Mouse (Mus musculus) CD4-positive, CD25-positive, alpha-beta regulatory T cell, adult 4 months (primary cell): ENCODE measurements around the gene Fcgr2b. TPM values are rescaled to one million over a fixed set of nuclear protein-coding genes. Genes with fewer than 3 reads are reported as not detected.
"Not testable (repeated sequence)": the region's sequence is repeated elsewhere in the genome, so short reads cannot be mapped to it uniquely, and the experiment has no call there.

ENCODE experiments used
- ATAC-seq: one replicate; pipeline ENCODE4 v1.8.0; 2017
- polyA plus RNA-seq, 2 experiments: library from polyadenylated mRNA; unstranded; fragments of 100-300 nt; shearing (Covaris generic); gene quantifications; one replicate each; pipeline ENCODE4 v1.2.1; 2017

Gene Fcgr2b
- polyA plus RNA-seq: 1 to 10 TPM in 1 of 2 experiments, not detected in 1; 1.1 TPM

DNA sequence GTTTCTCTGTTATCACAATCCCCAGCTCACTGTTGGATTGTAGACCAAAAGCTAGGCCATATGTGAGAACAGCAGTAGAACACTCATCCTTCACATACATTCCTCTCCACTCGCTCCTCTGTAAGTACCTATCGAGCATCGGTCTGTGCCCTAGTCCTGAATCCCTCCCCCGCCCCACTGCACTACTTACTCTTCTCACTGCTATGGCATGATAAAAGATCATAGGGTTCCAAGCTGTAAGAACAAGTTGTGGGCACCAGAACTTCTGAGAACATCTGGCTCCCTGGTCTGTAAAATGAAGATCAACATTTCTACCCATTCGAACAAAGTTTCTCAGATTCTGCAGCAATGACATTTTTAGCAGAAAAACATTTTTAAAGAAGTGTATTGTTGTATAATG lies at the start of gene Fcgr2b:
Fcgr2b (minus strand) TSS at position 101 of the 400 bp plus-strand sequence.
- ATAC-seq: no peak

DNA sequence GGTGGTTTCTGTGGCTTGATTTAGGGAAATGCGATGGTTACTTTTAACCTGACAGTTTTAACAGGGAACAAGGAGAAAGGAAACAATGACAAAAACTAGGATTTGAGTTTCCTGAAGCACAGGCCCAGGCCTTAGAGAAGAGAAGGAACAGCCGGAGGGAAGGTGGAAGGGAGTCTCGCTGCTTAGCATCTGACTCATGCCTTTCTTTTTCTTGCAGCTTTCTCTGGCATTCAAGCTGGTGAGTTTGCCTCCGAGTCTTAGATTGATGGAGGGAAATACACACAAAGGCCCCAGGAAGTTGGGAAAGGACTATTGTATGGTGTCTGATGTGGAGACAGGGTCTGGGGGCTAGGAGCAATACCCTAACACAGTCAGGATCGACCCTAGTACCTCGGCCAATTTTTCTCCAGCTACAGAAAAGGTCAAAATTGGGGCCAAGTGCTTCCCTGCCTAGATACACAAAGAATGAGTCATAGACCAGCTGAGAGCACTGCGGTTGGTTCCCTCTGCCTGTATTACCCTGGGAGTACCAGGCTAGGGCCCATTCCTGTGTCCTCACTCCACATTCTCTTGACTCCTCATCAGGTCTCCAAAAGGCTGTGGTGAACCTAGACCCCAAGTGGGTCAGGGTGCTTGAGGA lies 43.1 kb upstream of the Fcgr2b start:
- ATAC-seq: no peak

DNA sequence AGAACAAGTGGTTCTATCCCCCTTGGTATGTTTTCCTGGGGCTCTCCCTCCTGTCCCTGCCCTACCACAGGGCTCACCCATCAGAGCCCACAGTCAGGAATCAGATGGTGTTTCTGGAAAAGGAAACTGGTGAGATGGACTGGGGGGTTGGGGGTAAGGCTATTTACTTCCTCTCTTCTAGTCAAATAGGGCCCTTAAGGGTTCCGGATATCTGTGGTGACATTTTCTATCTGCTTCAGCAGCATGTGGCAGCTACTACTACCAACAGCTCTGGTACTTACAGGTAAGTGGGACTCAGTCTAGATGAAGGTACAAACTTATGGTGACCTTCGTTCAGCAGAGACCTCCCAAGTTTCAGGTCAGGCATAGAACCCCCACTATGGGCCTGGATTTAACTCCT lies 42.4 kb upstream of the Fcgr2b start, which contains the start of gene Fcgr4:
Fcgr4 (plus strand) TSS at position 184 of the 400 bp plus-strand sequence.
- no peak for ATAC-seq

DNA sequence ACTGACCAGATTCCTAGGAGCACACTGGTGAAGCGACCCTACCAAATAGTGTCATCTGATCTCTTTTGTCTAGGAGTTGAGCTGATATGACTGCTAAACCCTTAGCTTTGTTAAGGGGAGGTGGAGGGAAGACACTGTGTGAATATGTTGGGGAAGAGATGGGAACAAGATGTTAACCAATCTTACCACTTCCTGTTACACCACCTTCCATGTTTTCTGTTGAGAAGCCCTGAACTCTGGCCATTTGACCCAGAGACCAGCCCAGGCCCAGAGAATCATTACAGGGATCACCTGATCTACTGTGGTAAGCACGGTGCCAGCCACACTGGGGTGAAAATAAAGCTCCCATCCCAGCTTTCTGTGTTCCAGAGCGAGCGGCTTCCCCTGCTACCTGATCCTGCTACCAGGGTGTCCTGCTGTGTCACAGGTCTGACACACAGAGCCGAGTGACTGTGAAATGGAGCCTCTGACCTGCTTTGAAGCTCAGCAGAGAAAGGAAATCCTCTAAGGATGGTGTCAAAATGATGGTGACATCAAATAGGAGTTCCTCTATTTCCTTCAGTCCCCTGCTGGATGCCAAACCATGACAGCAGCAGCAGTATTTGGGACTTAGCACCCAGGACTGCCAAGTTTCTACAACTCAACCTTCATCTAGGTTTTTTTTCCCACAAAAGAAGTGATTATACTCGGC lies 41.3 kb upstream of the Fcgr2b start:
- no peak for ATAC-seq

DNA sequence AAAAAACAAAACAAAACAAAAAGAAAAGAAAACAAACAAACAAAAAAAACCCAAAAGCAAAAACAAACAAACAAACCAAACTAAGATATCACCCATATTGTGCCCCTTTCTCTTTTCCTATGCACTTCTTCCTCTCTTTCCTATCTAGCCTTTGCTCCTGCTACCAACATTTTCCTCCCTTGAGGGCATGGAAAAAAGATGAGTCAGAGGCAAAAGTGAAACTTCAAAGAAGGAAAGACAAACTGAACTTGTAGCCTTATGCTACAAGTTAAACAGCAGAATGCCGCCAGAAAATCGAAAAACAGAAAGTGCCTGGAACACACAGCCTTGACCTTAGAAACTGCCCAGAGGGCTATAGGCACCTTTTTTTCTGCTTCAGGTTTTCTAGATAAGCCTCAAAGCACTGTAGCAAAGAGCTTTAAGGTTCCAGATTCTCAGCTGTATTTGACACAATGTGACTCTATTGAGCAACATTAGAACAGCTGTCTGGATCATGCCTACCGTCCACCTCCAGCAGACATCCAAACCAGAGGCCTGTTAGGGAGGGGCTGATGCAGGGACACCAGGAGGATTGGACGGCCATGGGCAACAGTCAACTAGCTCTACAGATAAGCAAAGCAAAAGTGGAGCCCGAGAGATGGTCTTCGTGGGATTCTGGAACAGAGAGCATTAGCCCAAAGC lies 40.5 kb upstream of the Fcgr2b start:
- no peak for ATAC-seq

DNA sequence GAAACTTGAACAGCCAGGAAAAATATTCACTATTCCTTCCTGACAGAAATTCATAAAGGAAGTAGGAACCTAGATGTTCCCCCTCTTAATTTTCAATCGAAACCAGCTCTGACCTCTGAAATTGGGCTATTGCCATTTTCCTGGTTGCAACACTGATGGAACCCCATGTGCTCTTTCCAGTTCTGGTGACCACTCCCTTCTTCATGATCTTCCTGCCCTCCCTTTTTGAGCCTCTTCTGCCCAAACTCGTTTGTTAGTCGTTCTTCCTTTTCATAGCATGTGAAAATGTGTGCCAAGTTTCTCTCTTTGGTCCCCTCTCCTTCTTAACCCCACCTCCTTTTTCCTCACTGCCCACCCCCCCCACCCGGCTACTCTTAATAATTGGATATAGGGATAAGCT lies 35.4 kb upstream of the Fcgr2b start:
- no peak for ATAC-seq

DNA sequence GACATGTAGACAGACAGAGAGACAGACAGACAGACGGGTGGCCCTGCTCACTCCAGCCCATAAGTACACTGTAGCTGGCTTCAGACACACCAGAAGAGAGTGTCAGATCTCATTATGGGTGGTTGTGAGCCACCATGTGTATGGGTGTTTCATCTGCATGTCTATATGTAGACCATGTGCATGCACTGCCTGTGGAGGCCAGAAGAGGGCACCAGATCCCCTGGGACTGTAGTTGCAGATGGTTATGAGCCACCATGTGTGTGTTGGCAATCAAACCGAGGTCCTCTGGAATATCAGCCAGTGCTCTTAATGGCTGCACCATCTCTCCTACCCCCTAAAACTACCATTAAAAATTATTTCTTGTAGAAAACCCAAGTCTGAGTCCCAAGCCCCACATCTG lies 30.6 kb upstream of the Fcgr2b start:
- ATAC-seq: no peak

DNA sequence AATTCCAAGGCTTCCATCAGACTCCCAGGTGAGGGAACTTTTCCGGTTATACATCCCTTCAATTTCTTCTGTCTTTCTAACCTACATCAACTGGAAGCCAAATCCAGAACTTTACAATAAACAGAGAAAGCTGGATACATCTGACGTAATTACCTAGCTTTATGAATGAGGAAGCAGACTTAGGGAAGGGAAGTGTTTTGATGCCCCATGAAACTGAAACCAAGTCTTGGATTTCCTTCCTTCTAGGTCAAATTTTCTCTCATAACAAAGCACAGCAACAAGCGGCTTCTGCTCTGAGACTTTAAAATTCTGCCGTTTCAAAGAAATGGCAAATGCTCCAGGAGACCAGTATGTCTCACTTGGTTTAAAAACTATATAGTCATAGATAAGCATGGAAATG lies 30.0 kb upstream of the Fcgr2b start:
- no peak for ATAC-seq

DNA sequence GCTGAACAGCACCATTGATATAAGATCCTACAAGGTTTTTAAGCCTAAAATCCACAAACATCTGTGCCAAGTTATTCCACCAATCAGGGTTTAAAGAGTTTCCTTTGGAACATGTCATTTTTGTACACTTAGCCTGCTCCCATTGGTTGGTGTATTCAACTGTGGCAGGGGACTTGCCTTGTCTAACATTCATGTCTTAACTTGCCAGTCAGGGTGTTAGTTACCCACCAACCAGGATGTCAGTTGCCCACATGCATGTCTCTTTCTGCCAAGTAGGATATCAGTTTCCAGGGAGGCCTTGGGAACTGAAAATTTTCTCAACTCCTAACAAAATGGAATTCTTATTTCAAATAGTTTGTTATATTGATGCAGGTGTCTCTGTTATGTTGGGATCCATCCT lies 29.2 kb upstream of the Fcgr2b start:
- ATAC-seq: no peak

DNA sequence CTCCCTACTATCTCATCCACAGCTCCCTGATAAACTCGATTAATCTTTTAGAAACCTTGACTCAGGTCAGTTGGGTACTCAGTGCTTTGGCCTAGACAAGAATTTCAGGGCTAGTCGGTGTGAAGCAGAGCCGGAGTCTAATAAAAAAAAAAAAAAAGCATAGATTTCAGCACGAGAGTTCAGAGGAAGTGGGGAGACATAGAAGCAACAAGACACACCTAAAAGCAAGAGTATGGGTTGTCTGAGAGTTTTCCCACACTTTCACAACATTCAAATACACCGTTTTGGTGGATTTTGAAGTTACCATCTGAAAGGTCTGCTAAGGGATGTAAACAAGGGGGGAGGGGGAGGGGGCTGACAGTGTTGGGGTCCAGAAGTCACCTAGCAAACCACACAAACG lies 28.7 kb upstream of the Fcgr2b start:
- ATAC-seq: no peak

DNA sequence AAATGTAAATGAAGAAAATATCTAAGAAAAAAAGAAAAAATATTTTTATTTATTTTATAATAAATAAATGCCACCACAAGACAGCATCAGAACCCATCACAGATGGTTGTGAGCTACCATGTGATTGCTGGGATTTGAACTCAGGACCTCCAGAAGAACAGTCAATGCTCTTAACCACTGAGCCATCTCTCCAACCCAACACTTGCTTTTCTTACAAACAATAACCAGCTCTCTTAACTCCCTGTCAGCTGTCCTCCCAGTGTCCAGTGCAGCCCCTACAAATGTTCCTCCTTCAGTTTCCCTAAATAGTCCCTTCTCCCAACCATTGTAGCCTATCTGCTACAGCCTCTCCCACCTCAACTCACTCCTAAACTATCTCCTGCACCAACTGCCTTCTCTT lies 23.5 kb upstream of the Fcgr2b start:
- no peak for ATAC-seq

DNA sequence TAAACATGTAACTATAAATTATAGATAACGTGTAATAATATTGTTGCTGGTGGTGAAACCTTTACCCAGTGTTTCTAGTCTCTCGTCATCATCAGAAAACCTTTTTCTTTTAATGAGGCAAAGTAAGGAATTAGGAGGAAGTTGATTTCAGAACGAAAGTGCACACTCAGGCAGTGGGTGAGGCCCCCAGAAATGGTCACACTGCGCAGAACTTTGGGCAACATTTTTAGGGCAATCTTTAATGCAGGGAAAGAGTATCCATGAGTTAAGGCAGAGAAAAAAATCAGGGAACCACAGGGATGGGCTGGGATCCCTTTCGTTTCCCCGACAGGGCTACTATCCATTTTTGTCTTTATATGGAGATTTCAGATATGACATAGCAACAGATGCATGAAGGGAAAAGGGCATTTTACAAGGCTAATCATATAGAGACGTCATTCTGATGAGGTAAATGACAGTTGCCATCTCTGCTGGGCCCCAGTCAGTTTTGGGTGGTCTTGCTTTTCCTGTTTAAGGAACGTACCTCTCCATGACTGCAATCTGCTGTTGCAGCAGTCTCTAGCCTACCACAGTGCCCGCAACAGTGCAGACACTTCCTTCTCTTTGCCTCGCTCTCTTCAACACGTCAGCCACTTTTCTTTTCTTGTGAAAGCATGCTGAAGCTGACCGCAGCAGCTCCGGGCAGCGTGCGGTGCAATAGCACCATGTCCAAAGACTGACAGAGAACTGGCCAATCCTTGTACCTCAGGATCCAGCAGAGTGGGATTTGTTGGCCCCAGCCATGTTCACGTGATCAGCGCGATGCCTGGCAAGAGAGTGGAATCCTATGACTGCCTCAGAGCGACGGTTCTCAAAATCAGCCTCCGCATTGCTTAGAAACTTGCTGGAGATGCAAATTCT lies 21.7 kb upstream of the Fcgr2b start:
- no peak for ATAC-seq

DNA sequence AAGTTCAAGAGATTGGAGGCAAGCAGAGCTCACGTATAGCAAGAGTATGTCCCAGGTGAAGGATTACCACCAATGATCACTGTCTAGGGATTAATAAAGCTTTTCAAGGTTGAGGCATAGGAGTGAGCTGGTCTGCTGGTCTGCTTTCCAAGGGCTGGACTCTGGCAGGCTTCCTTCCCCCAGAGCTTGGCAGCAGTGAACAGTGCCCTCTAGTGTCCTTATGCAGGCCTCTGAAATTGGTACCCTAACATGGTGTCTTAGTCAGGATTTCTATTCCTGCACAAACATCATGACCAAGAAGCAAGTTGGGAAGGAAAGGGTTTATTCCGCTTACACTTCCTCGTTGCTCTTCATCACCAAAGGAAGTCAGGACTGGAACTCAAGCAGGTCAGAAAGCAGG lies 20.4 kb upstream of the Fcgr2b start:
- ATAC-seq: no peak

DNA sequence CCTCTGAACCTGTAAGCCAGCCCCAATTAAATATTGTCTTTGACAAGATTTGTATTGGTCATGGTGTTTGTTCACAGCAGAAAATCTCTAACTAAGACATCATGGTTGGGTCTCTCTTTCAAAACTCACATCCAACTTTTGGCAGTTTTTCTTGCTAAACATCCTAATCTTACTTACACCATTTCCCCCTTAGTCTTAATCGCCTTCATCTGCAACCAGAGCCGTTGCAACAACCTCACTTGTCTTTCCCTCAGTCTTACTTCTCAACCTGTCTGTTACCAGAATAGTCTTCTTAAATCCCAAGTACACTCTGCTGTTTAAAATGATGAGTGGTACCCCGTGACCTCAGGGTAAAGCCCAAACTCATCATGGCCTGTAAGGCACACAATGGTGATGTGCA lies 19.7 kb upstream of the Fcgr2b start:
- no peak for ATAC-seq

DNA sequence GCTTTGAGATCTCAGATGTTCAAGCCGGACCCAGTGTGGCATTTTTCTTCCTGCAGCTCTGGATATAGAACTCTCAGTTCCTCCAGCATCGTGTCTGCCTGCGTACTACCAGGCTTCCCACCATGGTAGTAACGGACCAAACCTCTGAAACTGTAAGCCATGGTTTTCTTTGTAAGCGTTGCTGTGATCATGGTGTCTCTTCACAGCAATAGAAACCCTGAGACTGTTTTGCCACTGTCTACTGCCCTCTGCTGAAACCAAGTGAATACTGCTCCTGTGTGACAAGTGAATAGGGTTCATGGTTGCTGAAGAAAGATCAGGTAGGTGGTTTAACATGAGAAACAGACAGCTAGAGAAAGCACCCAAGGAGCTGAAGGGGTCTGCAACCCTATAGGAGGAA lies 16.2 kb upstream of the Fcgr2b start:
- no peak for ATAC-seq

DNA sequence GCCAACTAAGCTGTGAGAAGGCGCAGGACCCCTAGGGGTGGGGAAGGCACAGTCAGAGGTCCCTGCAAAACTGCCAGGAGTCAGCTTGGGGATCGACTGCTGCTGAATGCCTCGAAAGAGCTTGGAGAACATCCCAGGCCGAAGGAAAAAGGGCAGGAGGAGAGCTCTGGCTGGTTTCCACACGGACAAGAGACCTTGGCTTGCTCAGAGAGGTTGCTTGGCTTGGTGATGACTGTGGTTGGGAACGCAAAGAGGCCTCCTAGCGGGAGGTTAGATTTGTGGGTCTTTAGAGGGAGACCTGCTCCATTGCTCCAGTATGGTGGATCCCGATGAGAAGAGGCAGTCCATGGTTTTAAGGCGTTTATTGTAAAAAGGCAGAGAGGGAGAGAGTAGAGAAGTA lies 13.3 kb upstream of the Fcgr2b start:
- ATAC-seq: no peak

DNA sequence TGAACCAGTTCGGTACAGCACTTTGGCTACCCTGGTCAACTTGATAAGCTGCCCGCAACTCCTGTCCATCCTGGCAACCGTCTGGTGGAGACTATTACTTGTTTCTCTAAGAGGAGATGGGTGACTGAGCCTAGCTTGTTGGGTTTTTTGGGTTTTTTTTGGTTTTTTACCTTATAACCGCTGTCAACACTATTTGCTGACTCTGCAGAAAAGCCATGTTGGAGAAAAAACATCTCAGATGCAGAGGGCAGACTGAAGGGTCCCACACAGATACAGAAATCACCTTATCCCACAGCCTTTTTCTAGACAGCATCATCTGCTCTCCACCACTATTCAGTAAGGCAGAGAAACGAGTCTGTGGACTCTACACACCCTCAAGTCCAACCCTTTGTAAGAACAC lies 9.5 kb upstream of the Fcgr2b start:
- ATAC-seq: no peak

DNA sequence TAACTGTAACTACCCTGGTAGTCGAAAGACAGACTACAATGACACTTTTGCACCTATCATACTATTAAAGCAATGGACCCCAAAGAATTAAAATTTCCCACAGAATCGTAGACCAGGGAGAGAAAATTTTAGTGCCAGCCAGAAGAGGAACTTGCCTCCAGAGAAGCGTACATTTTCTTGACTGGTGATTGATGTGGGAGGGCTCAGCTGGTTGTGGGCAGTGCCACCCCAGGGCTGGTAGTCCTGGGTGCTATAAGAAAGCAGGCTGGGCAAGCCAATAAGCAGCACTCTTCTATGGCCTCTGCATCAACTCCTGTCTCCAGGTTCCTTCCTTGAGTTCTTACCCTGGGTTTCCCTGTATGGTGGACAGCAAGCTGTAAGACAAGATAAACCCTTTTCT lies 8.7 kb upstream of the Fcgr2b start:
- no peak for ATAC-seq

DNA sequence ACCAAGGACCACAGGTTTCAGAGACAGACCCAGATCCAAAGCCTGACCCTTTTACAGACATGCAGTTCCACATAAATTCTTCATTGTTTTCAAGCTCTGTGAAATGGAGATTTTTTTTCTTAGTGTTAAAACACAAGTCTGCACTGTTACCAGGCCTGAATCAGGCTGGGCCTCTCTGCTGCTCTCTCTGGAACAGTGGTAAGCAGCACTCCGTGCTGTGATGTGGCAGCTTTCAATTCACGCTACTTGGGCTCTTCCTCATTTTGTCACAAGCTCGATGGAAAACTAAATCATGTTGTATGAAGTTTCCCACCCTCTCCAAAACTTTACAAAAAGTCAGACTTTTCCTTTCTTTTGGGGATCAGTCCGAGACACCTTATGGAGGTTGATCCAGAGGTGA lies 6.7 kb upstream of the Fcgr2b start:
- ATAC-seq: no peak

DNA sequence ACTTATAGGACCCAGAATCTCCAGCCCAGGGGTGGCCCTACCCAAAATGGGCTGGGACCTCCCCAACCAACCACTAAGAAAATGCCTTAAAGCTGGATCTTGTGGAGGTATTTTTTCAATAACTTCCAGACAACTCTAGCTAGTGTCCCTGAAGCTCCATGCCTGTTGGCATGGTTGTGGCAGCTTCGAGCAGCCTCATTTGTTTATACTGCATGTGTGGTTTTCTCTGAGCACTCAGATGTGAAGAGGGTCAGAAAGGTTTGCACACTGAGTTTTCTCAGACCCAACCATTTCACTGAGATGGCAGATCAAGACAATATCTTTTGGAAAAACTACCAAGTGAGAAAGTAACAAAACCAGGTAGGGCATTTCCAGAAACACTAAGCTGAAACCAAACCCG lies 6.0 kb upstream of the Fcgr2b start:
- ATAC-seq: no peak

DNA sequence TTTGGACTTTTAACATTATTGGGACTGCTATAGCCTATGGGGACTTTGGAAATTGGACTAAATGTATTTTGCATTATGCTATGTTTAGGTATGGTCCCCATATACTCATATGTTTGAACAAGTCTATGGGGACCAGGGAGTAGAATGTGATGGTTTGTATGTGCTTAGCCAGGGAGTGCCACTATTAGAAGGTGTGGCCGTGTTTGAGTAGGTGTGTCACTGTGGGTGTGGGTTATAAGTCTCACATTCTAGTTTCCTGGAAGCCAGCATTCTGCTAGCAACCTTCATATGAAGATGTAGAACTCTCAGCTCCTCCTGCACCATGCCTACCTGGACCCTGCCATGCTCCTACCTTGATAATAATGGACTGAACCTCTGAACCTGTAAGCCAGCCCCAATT lies 5.3 kb upstream of the Fcgr2b start:
- not testable (repeated sequence) for ATAC-seq

DNA sequence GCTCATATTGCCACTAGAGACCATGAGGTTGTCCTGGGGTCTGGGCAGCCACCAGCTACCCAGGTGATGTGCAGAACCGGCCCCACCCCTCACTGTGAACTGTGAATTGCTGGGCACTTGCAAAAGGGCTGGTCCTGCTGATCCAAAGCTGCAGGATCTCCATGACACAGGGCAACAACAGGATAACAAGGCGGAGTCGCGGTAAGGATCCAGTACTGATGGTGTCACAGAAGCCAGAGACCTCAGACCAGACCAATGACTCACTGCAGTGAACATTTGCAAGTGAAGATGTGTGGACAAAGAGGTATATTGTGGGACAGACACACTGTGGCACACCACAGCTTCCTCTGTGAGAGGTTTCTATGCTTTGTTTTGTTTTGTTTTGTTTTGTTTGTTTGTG lies 2.3 kb upstream of the Fcgr2b start:
- no peak for ATAC-seq

DNA sequence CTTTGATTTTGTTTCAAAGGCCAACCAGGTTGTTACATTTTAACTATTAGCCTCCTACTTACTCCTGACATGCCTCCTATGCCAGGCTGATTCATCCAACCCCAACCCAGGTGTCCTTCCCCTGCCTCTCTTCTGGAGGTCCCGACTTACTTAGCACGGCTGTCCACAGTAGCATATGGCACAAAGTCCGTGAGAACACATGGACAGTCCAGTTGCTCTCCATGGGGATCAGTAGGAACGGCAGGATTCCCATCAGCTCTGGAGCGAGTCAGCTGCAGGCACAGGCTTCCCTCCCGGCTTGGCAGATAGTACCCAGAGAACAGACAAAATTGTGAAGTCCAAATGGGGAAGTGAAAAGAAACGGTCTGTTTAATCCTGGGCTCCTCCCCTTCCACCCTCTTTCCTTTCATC lies 591 bp downstream of the Fcgr2b start:
- no peak for ATAC-seq
